In the genomic region with DNA sequence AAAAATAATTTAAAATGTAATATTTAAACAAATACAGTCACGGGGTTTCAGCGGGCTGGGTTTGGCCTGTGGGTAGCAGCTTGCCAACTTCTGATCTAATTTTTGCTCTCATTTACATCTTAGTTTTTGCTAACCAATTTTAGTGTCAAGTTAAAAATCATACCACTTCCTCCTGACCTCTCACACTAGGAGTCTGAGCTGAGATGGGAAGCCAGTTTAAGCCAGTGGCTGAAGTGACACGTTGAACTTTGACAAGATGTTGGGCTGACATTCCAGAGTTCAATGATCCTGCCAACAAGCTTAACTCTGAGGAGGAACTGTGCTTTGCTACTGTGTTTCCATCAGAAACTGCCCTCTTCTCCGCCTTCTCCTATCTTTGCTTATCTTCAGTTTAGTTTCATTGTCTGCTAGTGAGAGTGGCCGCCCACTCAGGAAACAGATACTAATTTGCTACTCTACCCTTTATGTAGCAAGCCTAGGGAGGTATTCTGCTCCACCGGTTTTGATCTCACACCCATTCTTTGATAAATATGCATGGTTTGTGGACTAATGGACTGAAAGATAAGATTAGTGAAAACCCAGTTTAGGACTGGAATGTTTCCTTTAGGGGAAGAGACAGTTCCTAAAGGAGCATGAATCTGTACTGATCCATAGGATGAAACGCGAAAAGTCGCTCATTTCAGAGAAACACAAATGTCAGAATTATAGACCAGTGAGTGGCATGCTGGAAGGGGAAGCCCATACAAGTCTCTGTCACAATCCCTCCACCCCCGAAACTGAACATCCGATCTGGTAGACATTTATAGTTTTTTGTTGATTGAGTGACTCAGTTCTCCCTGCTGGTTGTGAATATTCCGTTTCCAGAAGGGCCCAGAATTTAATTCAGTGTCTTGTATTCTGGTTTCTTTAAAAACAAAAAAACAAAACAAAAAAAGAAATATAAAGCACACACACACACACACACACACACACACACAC, we compare ENCODE assay signal across 10 mouse cellular contexts. TPM values are rescaled to one million over a fixed set of nuclear protein-coding genes. Genes with fewer than 3 reads are reported as not detected.
DNase-seq lines count a peak whose midpoint lies in the region; ATAC-seq and TF ChIP-seq lines count a peak whose summit lies in the region.
"Had no signal": no experiment of that assay in that cellular context is flagged by ENCODE, and none has a peak within 500 bp of the region (broad histone marks: within the 10 kb centered on the region; RNA-seq: fewer than 3 reads in every experiment).

No protein-coding gene starts in this region.

- no peaks in the 10 kb centered on the region for H3K36me3 ChIP-seq in erythroblast, embryonic 14.5 days (ENCODE audit: control insufficient read depth)
- no peaks in the 10 kb centered on the region for H3K36me3 ChIP-seq in hindbrain, embryonic 10.5 days
- H3K36me3 ChIP-seq in limb, embryonic 13.5 days: no peaks in the 10 kb centered on the region
- no peaks in the 10 kb centered on the region for H3K36me3 ChIP-seq in midbrain, embryonic 13.5 days

- no peaks in the 10 kb centered on the region for H3K9me3 ChIP-seq in erythroblast, embryonic 14.5 days (ENCODE audit: control insufficient read depth, low read length)
- H3K9me3 ChIP-seq in hindbrain, embryonic 10.5 days: no peaks in the 10 kb centered on the region
- no peaks in the 10 kb centered on the region for H3K9me3 ChIP-seq in limb, embryonic 13.5 days
- no peaks in the 10 kb centered on the region for H3K9me3 ChIP-seq in midbrain, embryonic 13.5 days

- 57% methylated on average over 12 of the region's 12 CpGs for whole genome bisulfite sequencing in hindbrain, embryonic 10.5 days
- WGBS in limb, embryonic 13.5 days: 64% methylated on average over 12 of the region's 12 CpGs
- 45% methylated on average over 12 of the region's 12 CpGs for WGBS in midbrain, embryonic 13.5 days

- H3K4me1 ChIP-seq in erythroblast, embryonic 14.5 days (ENCODE audit: control insufficient read depth): peaks cover 23% of the 10 kb centered on the region
- H3K4me1 ChIP-seq in cortical plate, adult 2 months (ENCODE audit: control insufficient read depth, insufficient read depth, low read length): peaks cover 9% of the 10 kb centered on the region; the same call in 1 of the 2 replicates
- H3K4me1 ChIP-seq in hindbrain, embryonic 10.5 days (replicated peaks): peaks cover 26% of the 10 kb centered on the region
- peaks cover 20% of the 10 kb centered on the region for H3K4me1 ChIP-seq in limb, embryonic 13.5 days
- H3K4me1 ChIP-seq in midbrain, embryonic 13.5 days (replicated peaks): peaks cover 35% of the 10 kb centered on the region

- H3K9ac ChIP-seq in limb, embryonic 13.5 days: peak overlapping the region; percentile 95; the same call in 1 of the 2 replicates
- peak overlapping the region; percentile 97 for H3K9ac ChIP-seq in midbrain, embryonic 13.5 days (replicated peaks)

- ATAC-seq in erythroblast, adult 5-6 weeks (replicated peaks; ENCODE audit: low FRiP score, poor library complexity, severe bottlenecking): no peak
- ATAC-seq in limb, embryonic 13.5 days (ENCODE audit: low FRiP score, low read depth): no peak
- no peak for ATAC-seq in midbrain, embryonic 13.5 days

- no peak for TF ChIP-seq CTCF in cortical plate, adult 2 months (IDR thresholded peaks at IDR 0.05; ENCODE audit: extremely low read depth, insufficient read depth, low read length)

- H3K4me3 ChIP-seq in erythroblast, embryonic 14.5 days (replicated peaks): peak overlapping the region; percentile 82
- H3K4me3 ChIP-seq in cortical plate, adult 2 months (ENCODE audit: insufficient read depth, low read length): peak overlapping the region; percentile 98
- H3K4me3 ChIP-seq in hindbrain, embryonic 10.5 days: peak overlapping the region; percentile 88
- peak overlapping the region; percentile 89 for H3K4me3 ChIP-seq in limb, embryonic 13.5 days
- peak overlapping the region; percentile 96 for H3K4me3 ChIP-seq in midbrain, embryonic 13.5 days (replicated peaks)

- DNase-seq in hindbrain, embryonic 10.5 days (ENCODE audit: low spot score): no peak
- peak; percentile 42 for DNase-seq in testis, postnatal 10 days (ENCODE audit: low spot score)
- no peak for DNase-seq in left cerebral cortex, adult 11 months (ENCODE audit: low spot score)

- peak overlapping the region; percentile 96 for H3K27ac ChIP-seq in cortical plate, adult 2 months (ENCODE audit: insufficient read depth, low read length)
- H3K27ac ChIP-seq in hindbrain, embryonic 10.5 days: peak overlapping the region; percentile 98
- no peak overlapping the region for H3K27ac ChIP-seq in limb, embryonic 13.5 days
- peak overlapping the region; percentile 97 for H3K27ac ChIP-seq in midbrain, embryonic 13.5 days

- no peak for TF ChIP-seq POLR2A in cortical plate, adult 2 months (IDR thresholded peaks at IDR 0.05; ENCODE audit: extremely low read depth, insufficient read depth, low read length)

- peak overlapping the region; percentile 79 for H3K4me2 ChIP-seq in limb, embryonic 13.5 days (replicated peaks)
- peak overlapping the region; percentile 80 for H3K4me2 ChIP-seq in midbrain, embryonic 13.5 days (replicated peaks)

- no peaks in the 10 kb centered on the region for H3K27me3 ChIP-seq in erythroblast, embryonic 14.5 days (ENCODE audit: control insufficient read depth)
- H3K27me3 ChIP-seq in hindbrain, embryonic 10.5 days (ENCODE audit: insufficient read depth, poor library complexity, severe bottlenecking): no peaks in the 10 kb centered on the region
- no peaks in the 10 kb centered on the region for H3K27me3 ChIP-seq in limb, embryonic 13.5 days
- no peaks in the 10 kb centered on the region for H3K27me3 ChIP-seq in midbrain, embryonic 13.5 days
- H3K27me3 ChIP-seq: Patski had no signal

RNA-seq across cellular contexts. Expression of a gene that starts 0.7 kb away (rescaled TPM):
- 0.24 and 0.36 TPM in 2 replicates for polyA plus RNA-seq in erythroblast, embryonic 14.5 days (2012)
- total RNA-seq in erythroblast, adult 5-6 weeks (2015; ENCODE audit: low replicate concordance): 27.5 and 42.6 TPM in 2 replicates
- 15.9 and 37.7 TPM in 2 replicates for total RNA-seq in erythroblast, adult 5-6 weeks (2017; ENCODE audit: low replicate concordance)
- polyA plus RNA-seq in cortical plate, adult 2 months (2012; rRNA removed): 24.1 and 25.1 TPM in 2 replicates
- 50.4 and 56.7 TPM in 2 replicates for polyA plus RNA-seq in hindbrain, embryonic 10.5 days (2016; fragmentation: Nextera tagmentation; extraction: Ambion mirVana)
- 39.5 and 46.1 TPM in 2 replicates for polyA plus RNA-seq in limb, embryonic 13.5 days (2015; fragmentation: Nextera tagmentation; extraction: Ambion mirVana)
- polyA plus RNA-seq in midbrain, embryonic 13.5 days (2015; fragmentation: Nextera tagmentation; extraction: Ambion mirVana): 53.9 and 54.1 TPM in 2 replicates

RNA-seq across cellular contexts. Expression of a gene that starts 17.9 kb away (rescaled TPM):
- polyA plus RNA-seq in erythroblast, embryonic 14.5 days (2012): not detected in 2 replicates
- total RNA-seq in erythroblast, adult 5-6 weeks (2015; ENCODE audit: low replicate concordance): not detected in 2 replicates
- not detected in 2 replicates for total RNA-seq in erythroblast, adult 5-6 weeks (2017; ENCODE audit: low replicate concordance)
- not detected in 2 replicates for polyA plus RNA-seq in cortical plate, adult 2 months (2012; rRNA removed)
- 1.8 TPM in 1 of 2 replicates, not detected in the other for polyA plus RNA-seq in hindbrain, embryonic 10.5 days (2016; fragmentation: Nextera tagmentation; extraction: Ambion mirVana)
- 1.1 and 2.4 TPM in 2 replicates for polyA plus RNA-seq in limb, embryonic 13.5 days (2015; fragmentation: Nextera tagmentation; extraction: Ambion mirVana)
- 0.41 and 0.46 TPM in 2 replicates for polyA plus RNA-seq in midbrain, embryonic 13.5 days (2015; fragmentation: Nextera tagmentation; extraction: Ambion mirVana)
- total RNA-seq: left cerebral cortex, postnatal 36 days had no signal
- polyA plus RNA-seq: Patski had no signal

Comparison
In these comparisons a context has a peak if more than half of its experiments do, and no peak if none do; other contexts are left out.
1. RNA of a gene that starts 0.7 kb away (polyA plus RNA-seq): 53.9 to 54.1 TPM in midbrain, embryonic 13.5 days, 50.4 to 56.7 TPM in hindbrain, embryonic 10.5 days, 39.5 to 46.1 TPM in limb, embryonic 13.5 days and 24.1 to 25.1 TPM in cortical plate, adult 2 months; 0.24 to 0.36 TPM in erythroblast, embryonic 14.5 days; every median in the first group is over 10 times any median in the second.
2. Peak in every context shown above with its lines, with median percentiles within 50 percentile points of each other: H3K4me3 ChIP-seq.